Mouse (Mus musculus) lung, postnatal 4 days (tissue): ENCODE measurements around the gene Zscan22.
"Not testable (repeated sequence)": the region's sequence is repeated elsewhere in the genome, so short reads cannot be mapped to it uniquely, and the experiment has no call there.

Source experiments
- DNase-seq, 2 experiments: peaks; one replicate each; pipeline ENCODE4 v3.0.0; 2021

Zscan22 gene

DNA sequence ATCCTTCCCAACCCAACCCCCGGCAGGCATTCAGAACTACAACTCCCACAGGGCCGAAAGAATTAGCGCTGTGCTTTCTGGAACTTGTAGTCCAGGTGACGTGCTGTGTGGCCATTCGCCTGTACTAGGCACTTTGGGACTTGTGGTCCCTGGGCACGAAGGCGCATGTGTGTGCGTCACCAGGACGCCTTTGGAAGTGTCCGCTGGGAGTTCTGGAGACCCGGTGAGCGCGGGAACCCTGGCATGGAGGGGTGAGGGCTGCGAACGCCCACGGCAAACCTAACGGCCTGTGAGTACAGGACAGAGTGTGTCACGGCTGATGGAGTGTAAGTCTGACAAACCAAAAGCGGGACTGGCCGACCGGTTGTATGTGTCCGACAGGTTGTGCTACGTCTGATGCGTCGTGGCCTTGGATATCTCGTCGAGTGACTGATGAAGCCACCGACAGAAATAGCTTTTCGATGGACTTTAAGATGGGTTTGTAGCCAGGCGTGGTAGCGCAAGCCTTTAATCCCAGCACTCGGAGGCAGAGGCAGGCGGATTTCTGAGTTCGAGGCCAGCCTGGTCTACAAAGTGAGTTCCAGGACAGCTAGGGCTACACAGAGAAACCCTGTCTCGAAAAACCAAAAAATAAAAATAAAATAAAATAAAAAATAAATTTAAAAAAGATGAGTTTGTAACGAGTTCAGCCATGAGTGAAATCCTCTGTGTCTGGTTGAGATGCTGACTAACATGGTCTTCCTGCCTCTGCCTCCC, at the start of gene Zscan22:
Zscan22 (plus strand) TSS at position 161 of the 756 bp plus-strand sequence.
- peak; percentile 91 to 93 for DNase-seq

GRCm38 (mm10) chr7:12874301-12874700, 23.3 kb upstream of the Zscan22 start:
- no peak for DNase-seq

- DNase-seq: no peak
These were observed 17.6 kb upstream of the Zscan22 start for GRCm38 (mm10) chr7:12880036-12880435.

GRCm38 (mm10) chr7:12880497-12880896, 17.1 kb upstream of the Zscan22 start:
- DNase-seq: not testable (repeated sequence)

- DNase-seq: peak; percentile 95
These were observed 16.5 kb upstream of the Zscan22 start, which contains the start of gene Zfp128 for GRCm38 (mm10) chr7:12880911-12881660. Gene Zfp128 (plus strand): TSS chr7:12881177.

- DNase-seq: no peak
These were observed 10.9 kb upstream of the Zscan22 start for GRCm38 (mm10) chr7:12886563-12887266.

GRCm38 (mm10) chr7:12887585-12887984, 10.0 kb upstream of the Zscan22 start:
- no peak for DNase-seq

GRCm38 (mm10) chr7:12890928-12891327, 6.7 kb upstream of the Zscan22 start:
- DNase-seq: no peak

- no peak for DNase-seq
These were observed 6.3 kb upstream of the Zscan22 start for GRCm38 (mm10) chr7:12891334-12891733.

DNA sequence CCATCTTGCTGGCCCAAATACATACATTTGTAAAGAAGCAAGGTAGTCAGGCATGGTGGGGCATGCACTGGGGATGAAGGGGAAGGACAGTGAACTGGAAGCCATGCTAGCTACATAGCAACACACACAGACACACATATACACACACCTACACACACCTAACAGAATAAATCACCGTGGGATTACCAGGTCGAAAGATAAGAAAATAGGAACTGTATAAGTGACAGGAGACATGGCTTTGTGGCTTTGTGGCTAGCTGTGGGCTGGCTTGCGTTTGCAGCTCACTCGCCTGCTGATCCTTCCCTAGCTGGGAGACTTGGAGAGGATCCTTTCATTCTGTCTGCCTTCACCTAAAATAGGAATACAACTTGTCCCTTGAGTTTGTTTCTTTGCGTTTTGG, 3.9 kb downstream of the Zscan22 start:
- DNase-seq: no peak

DNA sequence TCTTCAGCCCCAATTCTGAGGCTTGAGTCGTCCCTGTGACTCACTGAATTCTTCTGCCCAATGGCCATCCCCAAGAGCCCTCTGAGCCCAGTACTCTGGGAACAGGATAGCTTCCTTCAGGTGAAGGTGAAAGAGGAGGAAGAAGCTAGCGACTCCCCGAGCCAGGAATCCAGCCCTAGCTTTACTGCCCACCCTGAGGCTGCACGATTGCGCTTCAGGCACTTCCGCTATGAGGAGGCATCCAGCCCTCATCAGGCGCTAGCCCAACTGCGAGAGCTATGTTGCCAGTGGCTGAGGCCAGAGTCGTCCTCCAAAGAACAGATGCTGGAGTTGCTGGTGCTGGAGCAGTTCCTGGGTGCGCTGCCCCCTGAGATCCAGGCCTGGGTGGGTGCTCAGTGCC, 6.0 kb downstream of the Zscan22 start:
- no peak for DNase-seq

GRCm38 (mm10) chr7:12905146-12905545, 7.5 kb downstream of the Zscan22 start:
- no peak for DNase-seq

DNA sequence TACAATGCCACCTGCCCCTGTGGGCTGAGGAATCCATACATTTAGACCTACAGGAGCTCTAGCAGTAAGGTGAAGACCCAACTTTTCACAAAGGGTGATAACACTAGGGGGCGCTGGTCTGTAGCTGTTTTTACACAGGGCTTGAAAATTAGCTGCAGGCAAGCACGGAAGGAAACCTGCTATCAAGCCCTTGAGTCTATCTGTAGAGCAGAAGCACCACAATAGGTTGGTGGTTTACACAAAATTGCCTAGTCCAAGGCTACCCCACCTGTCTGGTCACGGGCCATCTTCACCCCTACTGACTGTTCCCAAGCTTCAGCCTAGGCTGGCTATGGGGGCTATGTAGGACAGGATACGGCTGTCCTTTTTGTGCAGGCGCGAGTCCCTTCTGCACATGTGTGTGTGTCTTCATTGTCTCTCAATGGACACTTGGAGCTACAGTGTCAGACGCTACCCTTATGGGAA, 11.9 kb downstream of the Zscan22 start:
- DNase-seq: peak; percentile 56 to 85

- peak; percentile 66 to 71 for DNase-seq
These were observed 12.6 kb downstream of the Zscan22 start for GRCm38 (mm10) chr7:12910181-12910668.

- no peak for DNase-seq
These were observed 15.9 kb downstream of the Zscan22 start for GRCm38 (mm10) chr7:12913556-12913955.

- DNase-seq: not testable (repeated sequence)
These were observed 22.9 kb downstream of the Zscan22 start for GRCm38 (mm10) chr7:12920495-12920894.

- no peak for DNase-seq
These were observed 23.7 kb downstream of the Zscan22 start for GRCm38 (mm10) chr7:12921318-12921704.

DNA sequence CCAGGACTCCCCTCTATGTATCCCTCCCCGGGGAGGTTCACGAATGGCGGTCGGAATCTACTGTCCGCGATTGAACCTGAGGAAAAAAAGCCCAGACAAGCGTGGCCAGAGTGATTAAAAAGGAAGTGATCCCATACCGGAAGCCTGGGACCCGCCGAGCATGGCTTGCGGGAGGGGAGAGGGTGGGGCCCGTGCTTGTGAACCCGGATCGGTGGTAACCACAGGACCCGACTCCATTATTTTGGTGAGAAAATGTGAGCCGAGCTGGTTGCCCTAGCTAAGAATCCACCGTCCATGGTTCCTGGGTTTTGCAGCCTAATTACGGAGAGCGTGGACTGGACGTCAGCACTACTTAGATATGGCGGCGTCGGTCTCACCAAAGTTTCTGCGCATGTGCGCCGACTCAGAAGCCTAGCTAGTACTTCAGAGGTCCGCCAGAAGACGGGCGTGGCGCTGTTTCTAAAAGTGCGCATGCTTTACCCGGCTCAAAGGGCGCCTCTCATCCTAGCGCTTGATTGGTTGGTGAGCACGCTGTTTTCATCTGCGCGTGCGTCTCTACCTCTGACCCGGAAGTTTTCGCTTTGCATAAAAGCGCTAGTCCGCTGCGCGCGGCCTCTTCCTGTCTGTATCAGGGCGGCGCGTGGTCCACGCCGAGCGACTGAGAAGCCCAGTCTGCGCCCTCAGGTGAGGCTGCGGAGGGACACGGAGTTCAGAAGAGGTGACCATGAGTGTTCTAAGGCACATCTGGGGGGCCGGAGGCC, 24.3 kb downstream of the Zscan22 start, which contains the start of gene Rps5:
Rps5 (plus strand) TSS at position 586 of the 761 bp plus-strand sequence.
- DNase-seq: peak; percentile 99

- DNase-seq: no peak
These were observed 25.1 kb downstream of the Zscan22 start for GRCm38 (mm10) chr7:12922729-12923128.

- no peak for DNase-seq
These were observed 28.7 kb downstream of the Zscan22 start for GRCm38 (mm10) chr7:12926316-12926715.

DNA sequence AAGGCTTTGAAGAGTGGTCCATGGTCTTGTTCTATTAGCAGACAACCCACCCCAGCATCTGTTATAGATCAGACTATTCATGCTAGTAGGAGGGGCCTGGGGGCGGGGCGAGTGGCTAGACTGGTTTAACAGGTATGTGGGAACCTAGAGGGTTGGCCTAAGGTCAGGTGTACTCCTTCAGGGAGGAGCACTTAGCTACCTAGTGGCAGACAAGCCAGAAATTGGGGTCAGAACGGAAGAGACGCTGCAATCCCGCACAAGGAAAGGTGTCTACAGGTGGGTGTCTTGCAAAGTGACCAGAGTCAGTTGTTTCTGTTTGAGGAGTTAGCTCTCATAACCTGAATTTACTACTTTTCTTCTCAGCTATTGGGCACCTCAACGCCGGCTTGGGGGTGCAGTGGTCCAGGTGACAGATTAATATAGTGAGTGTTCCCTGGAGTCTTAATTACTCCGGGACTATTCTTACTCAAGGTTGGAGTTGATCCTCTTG, 29.6 kb downstream of the Zscan22 start, which contains the start of gene Rnf225:
Rnf225 (plus strand) TSS at position 226 of the 490 bp plus-strand sequence.
- DNase-seq: peak; percentile 69 to 79
